Mouse (Mus musculus) kidney, postnatal 0 days (tissue): ENCODE measurements at regions not wholly inside any gene's neighbourhood (a gene's known extent, or its start where the extent isn't known, plus 50 kb on each side); places are given as distances from the start of the nearest gene placed in this dataset.

ENCODE experiments used
- ATAC-seq: fragments of 200-750 bp; cut with Nextera tagmentation; replicated peaks from 2 replicates; pipeline ENCODE4 v1.8.0; 2017; ENCODE audit warnings: low read depth, moderate number of reproducible peaks, moderate TSS enrichment, moderate library complexity; ENCODE audit not compliant: low FRiP score
- DNase-seq: peaks from one replicate; pipeline ENCODE4 v3.0.0-alpha.2; 2016; ENCODE audit warnings: low spot score
- H3K27ac ChIP-seq: fragments of 300-500 bp; sonication (generic); 2 replicates; pipeline ENCODE4 v1.5.1; 2014; ENCODE audit warnings: mild to moderate bottlenecking
- H3K27me3 ChIP-seq: fragments of 300-500 bp; sonication (generic); 2 replicates; pipeline ENCODE4 v1.6.1; 2014; ENCODE audit warnings: low read length, mixed read lengths; ENCODE audit not compliant: insufficient read depth
- H3K36me3 ChIP-seq: fragments of 300-500 bp; sonication (generic); 2 replicates; pipeline ENCODE4 v1.6.1; 2014; ENCODE audit warnings: low read length, mixed read lengths; ENCODE audit not compliant: insufficient read depth
- H3K4me1 ChIP-seq: fragments of 300-500 bp; sonication (generic); replicated peaks from 2 replicates; pipeline ENCODE4 v1.6.1; 2014; ENCODE audit warnings: antibody characterized with exemption, low read length, mixed read lengths; ENCODE audit not compliant: insufficient read depth
- H3K4me2 ChIP-seq: fragments of 300-500 bp; sonication (generic); 2 replicates; pipeline ENCODE4 v1.6.1; 2014; ENCODE audit warnings: mild to moderate bottlenecking, low read length, moderate library complexity, mixed read lengths
- H3K4me3 ChIP-seq: fragments of 300-500 bp; sonication (generic); replicated peaks from 2 replicates; pipeline ENCODE4 v1.5.1; 2014; ENCODE audit warnings: low read depth, low read length
- H3K9ac ChIP-seq: fragments of 300-500 bp; sonication (generic); 2 replicates; pipeline ENCODE4 v1.6.1; 2014; ENCODE audit warnings: low read depth, low read length
- H3K9me3 ChIP-seq: fragments of 300-500 bp; sonication (generic); replicated peaks from 2 replicates; pipeline ENCODE4 v1.6.1; 2016; ENCODE audit warnings: low read length, inconsistent platforms, mixed read lengths
- CTCF ChIP-seq: IDR thresholded peaks from 2 replicates; pipeline ENCODE4 v1.5.1; 2016; ENCODE audit warnings: antibody characterized with exemption, low read depth, mild to moderate bottlenecking, moderate library complexity
- WGBS: fragments of 180-500 bp; shearing (Covaris S2); extraction: QIAGEN DNeasy Blood & Tissue Kit; methylation state at CpG from one replicate; pipeline ENCODE4 v1.1.7; 2014; 5-methylcytosine and 5-hydroxymethylcytosine counted together

DNA sequence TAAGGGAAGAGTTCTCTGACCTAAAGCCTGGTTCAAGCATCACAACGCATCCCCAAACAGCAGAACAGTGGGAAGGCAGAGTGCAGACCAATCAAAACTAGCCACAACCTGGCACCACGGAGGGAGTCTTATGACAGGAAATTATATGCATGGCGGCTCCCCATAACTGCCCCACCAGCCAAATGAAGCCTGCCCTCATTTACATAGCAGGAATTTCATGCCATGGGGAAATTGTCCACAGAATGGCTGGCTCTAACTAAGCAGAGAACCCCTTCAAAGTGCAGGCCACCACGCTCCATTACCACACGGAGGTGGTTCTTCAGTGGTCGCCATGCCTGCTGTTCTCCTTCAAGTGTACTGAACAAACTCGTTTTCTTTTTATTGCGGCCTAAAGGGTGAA is 126.3 kb upstream of the Zc3h12c start:
- Histone ChIP-seq H3K9me3 (no peaks in the 10 kb centered on the region), H3K27ac (0 out of 2 replicates have a peak overlapping the region, but pooled peaks have one; percentile 22), H3K27me3 (no peaks in the 10 kb centered on the region), H3K4me1 (no peaks in the 10 kb centered on the region), H3K36me3 (no peaks in the 10 kb centered on the region), H3K4me2 (no peak overlapping the region), H3K4me3 (no peak overlapping the region), H3K9ac (no peak overlapping the region)
- 62% methylated on average over 8 of the region's 8 CpGs for WGBS
- ATAC-seq (no peak; the same call in 1 of the 2 replicates), DNase-seq (peak; percentile 36)
- no peak for TF ChIP-seq CTCF

DNA sequence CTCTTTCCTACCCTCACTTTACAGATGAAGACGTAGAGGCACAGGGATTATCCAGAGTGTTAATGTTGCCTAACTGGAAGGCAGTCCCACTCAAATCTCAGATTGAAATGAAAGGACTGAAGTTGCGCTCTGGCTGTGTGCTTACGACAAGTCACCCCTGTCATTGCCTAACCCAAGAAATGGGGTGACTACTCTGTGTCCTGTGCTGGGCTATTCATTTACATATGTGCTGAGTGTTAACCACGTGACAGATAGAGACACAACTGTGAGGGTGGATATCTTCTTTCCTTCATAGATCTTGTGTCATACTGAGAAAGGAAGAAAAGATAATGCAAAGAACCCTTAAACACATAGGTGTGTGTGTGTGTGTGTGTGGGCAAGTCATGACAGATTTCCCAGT is 120.7 kb upstream of the Zc3h12c start:
- no peaks in the 10 kb centered on the region for H3K27me3 ChIP-seq

DNA sequence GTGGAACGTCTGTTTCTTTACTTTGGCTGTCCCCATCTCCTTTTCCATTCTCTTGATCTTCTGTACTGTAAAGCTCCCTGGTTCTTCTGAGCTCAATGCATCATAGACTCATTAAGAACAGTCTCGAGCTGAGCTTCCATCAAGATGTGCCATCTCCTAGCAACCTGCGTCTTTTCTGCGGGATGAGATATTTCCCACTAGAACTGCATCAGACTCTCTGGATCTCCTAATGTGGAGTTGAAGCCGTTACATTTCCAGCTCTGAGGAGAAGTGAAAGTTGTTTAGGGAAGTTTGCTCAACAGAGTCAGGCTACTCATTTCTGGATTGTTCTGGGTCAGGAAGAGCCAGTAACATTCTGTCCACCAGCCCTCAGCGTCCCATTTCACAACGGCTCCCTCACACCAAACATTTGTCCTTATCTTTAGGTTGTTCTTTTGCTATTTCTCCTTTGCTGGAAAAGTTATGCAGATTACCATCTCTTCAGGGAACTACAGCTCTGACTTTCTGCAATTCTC is 119.4 kb upstream of the Zc3h12c start:
- H3K27me3 ChIP-seq: no peaks in the 10 kb centered on the region
- no peak overlapping the region for H3K9ac ChIP-seq
- no peak overlapping the region for H3K27ac ChIP-seq
- H3K9me3 ChIP-seq: no peaks in the 10 kb centered on the region
- WGBS: 68% methylated on average over 7 of the region's 7 CpGs
- no peaks in the 10 kb centered on the region for H3K4me1 ChIP-seq
- ATAC-seq: no peak
- no peak overlapping the region for H3K4me2 ChIP-seq
- no peaks in the 10 kb centered on the region for H3K36me3 ChIP-seq
- no peak overlapping the region for H3K4me3 ChIP-seq
- DNase-seq: no peak
- TF ChIP-seq CTCF: no peak

More for the DNA sequence above, 120.7 kb upstream of the Zc3h12c start:
- no peak overlapping the region for H3K9ac ChIP-seq
- H3K4me2 ChIP-seq: no peak overlapping the region
- H3K36me3 ChIP-seq: no peaks in the 10 kb centered on the region
- ATAC-seq: no peak
- no peaks in the 10 kb centered on the region for H3K4me1 ChIP-seq
- TF ChIP-seq CTCF: no peak
- no peaks in the 10 kb centered on the region for H3K9me3 ChIP-seq
- no peak for DNase-seq
- H3K4me3 ChIP-seq: no peak overlapping the region
- WGBS: 79% methylated on average over 4 of the region's 4 CpGs
- no peak overlapping the region for H3K27ac ChIP-seq

DNA sequence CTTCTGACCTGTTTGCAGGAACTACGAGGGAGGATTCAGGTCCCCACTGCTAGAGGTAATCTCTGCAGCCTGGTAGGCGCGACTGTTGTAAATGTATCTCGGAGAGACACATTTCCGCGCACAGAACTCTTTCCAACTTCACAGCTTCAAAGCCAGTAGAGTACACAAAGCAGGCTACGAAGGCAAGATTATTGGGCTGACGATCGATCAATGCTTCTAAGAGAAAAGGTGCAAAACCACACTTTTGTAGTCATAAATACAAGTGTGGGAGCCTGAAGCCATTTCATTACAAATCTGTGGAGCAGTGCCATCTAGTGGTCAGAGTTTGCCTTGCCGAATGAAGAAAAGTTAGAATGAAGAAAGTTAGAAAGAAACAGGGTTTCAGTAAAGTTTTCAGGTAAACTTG is 118.9 kb upstream of the Zc3h12c start:
- Histone ChIP-seq H3K36me3 (no peaks in the 10 kb centered on the region), H3K4me1 (no peaks in the 10 kb centered on the region), H3K27me3 (no peaks in the 10 kb centered on the region), H3K27ac (no peak overlapping the region), H3K9me3 (no peaks in the 10 kb centered on the region), H3K9ac (no peak overlapping the region), H3K4me3 (peak overlapping the region; percentile 7; the same call in 1 of the 2 replicates), H3K4me2 (peak overlapping the region; percentile 55)
- peak; percentile 78 for DNase-seq
- peak; percentile 93 for TF ChIP-seq CTCF
- WGBS: 5% methylated on average over 10 of the region's 10 CpGs
- ATAC-seq: no peak

GRCm38 (mm10) chr9:52286104-52286503 is 117.7 kb upstream of the Zc3h12c start:
- no peak for ATAC-seq
- WGBS: 4% methylated on average over 1 of the region's 1 CpGs
- H3K9ac ChIP-seq: no peak overlapping the region

GRCm38 (mm10) chr9:52283558-52283957 is 115.2 kb upstream of the Zc3h12c start:
- Histone ChIP-seq H3K4me1 (no peaks in the 10 kb centered on the region), H3K27me3 (no peaks in the 10 kb centered on the region), H3K4me2 (no peak overlapping the region), H3K27ac (no peak overlapping the region), H3K9me3 (no peaks in the 10 kb centered on the region), H3K9ac (no peak overlapping the region), H3K36me3 (no peaks in the 10 kb centered on the region), H3K4me3 (no peak overlapping the region)
- TF ChIP-seq CTCF: no peak
- no peak for DNase-seq
- no peak for ATAC-seq
- 24% methylated on average over 2 of the region's 2 CpGs for WGBS

More at GRCm38 (mm10) chr9:52286104-52286503, 117.7 kb upstream of the Zc3h12c start:
- Histone ChIP-seq H3K4me2 (no peak overlapping the region), H3K27ac (no peak overlapping the region), H3K4me3 (no peak overlapping the region), H3K4me1 (no peaks in the 10 kb centered on the region), H3K36me3 (no peaks in the 10 kb centered on the region), H3K27me3 (no peaks in the 10 kb centered on the region), H3K9me3 (no peaks in the 10 kb centered on the region)
- DNase-seq: peak; percentile 44
- no peak for TF ChIP-seq CTCF

DNA sequence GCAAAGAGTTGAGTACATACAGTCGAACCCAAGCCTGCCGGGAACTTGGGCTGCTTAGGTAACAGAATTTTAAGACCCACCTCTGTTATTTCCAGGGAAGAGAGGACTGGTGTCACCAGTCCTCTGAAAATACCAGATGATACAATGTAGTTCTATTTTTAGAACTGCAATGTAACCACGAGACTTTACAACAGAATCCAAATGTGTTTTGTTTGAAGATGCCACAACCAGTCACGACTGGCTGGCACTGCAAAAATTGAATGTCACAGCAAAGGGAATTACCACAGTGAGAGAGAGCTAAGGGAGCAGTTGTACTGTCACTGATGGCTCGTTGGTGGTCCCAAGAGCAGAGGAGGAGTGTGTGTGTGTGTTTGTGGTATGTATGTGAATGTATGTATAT is 112.6 kb upstream of the Zc3h12c start:
- no peak for DNase-seq
- H3K9me3 ChIP-seq: no peaks in the 10 kb centered on the region
- no peaks in the 10 kb centered on the region for H3K4me1 ChIP-seq
- H3K9ac ChIP-seq: no peak overlapping the region
- no peak for TF ChIP-seq CTCF
- H3K27ac ChIP-seq: no peak overlapping the region
- H3K4me3 ChIP-seq: no peak overlapping the region
- H3K27me3 ChIP-seq: no peaks in the 10 kb centered on the region
- WGBS: 64% methylated on average over 5 of the region's 5 CpGs
- H3K4me2 ChIP-seq: no peak overlapping the region
- no peaks in the 10 kb centered on the region for H3K36me3 ChIP-seq
- ATAC-seq: no peak
